Mouse (Mus musculus) brain, embryonic 14.5 days (tissue): ENCODE data around the gene Mov10l1. TPM values are rescaled to one million over a fixed set of nuclear protein-coding genes. Genes with fewer than 3 reads are reported as not detected.

Source experiments
- DNase-seq: peaks from one replicate; pipeline ENCODE4 v3.0.0-alpha.2; 2011; ENCODE audit warnings: low read depth
- CTCF ChIP-seq: fragments of 200-500 bp; IDR thresholded peaks from 2 replicates; pipeline ENCODE4 v1.5.1; 2012; ENCODE audit warnings: inconsistent platforms, mild to moderate bottlenecking, moderate library complexity, borderline replicate concordance; ENCODE audit not compliant: insufficient read depth, insufficient read length; ENCODE audit errors: extremely low read depth
- POLR2A ChIP-seq: fragments of 200-500 bp; IDR thresholded peaks from 2 replicates; pipeline ENCODE4 v1.6.1; 2012; ENCODE audit warnings: mild to moderate bottlenecking, inconsistent platforms, borderline replicate concordance; ENCODE audit not compliant: poor library complexity, insufficient read depth, insufficient read length, severe bottlenecking; ENCODE audit errors: extremely low read depth
- polyA plus RNA-seq: library from polyadenylated mRNA; depleted of rRNA; stranded (reverse); fragments of >200 nt; gene quantifications from 2 replicates; pipeline ENCODE4 v1.2.3, GENCODE M21; 2012; rRNA removed

The Mov10l1 gene
- polyA plus RNA-seq = not detected in 2 replicates

GRCm38 (mm10) chr15:88982534-88983079, at the start of gene Mov10l1:
Gene Mov10l1, plus strand, starts transcription at chr15:88982909.
- no peak for DNase-seq
- no peak for TF ChIP-seq CTCF
- TF ChIP-seq POLR2A = no peak

GRCm38 (mm10) chr15:88934141-88934540, 48.6 kb upstream of the Mov10l1 start:
- TF ChIP-seq POLR2A (no peak), CTCF (peak; percentile 43; the same call in 1 of the 2 replicates)
- peak; percentile 39 for DNase-seq

- TF ChIP-seq POLR2A (no peak), CTCF (no peak)
- no peak for DNase-seq
These were observed 46.0 kb upstream of the Mov10l1 start for GRCm38 (mm10) chr15:88936619-88937290.

- TF ChIP-seq POLR2A (no peak), CTCF (no peak)
These were observed 45.4 kb upstream of the Mov10l1 start for GRCm38 (mm10) chr15:88937291-88937650.

DNA sequence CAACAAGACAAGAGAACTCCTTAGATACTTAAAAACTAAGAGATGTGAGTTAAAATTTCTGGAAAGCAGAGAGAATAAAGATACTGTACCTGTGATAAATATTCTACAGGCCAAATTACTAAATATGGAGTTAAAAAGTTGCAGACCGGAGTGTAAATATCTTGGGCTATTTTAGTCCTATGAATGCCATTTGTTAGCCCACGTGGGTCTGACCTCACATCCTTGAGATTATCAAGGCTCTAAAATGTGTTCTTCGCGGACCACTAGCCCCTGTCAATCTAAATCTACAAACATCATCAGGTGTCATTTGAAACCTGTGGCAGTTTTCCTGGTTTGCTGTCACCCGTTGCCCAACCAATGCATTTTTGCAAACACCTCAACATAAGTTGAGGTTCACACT, 39.9 kb upstream of the Mov10l1 start:
- DNase-seq = no peak
- no peak for TF ChIP-seq POLR2A
- TF ChIP-seq CTCF = no peak

More at GRCm38 (mm10) chr15:88937291-88937650, 45.4 kb upstream of the Mov10l1 start:
- no peak for DNase-seq

DNA sequence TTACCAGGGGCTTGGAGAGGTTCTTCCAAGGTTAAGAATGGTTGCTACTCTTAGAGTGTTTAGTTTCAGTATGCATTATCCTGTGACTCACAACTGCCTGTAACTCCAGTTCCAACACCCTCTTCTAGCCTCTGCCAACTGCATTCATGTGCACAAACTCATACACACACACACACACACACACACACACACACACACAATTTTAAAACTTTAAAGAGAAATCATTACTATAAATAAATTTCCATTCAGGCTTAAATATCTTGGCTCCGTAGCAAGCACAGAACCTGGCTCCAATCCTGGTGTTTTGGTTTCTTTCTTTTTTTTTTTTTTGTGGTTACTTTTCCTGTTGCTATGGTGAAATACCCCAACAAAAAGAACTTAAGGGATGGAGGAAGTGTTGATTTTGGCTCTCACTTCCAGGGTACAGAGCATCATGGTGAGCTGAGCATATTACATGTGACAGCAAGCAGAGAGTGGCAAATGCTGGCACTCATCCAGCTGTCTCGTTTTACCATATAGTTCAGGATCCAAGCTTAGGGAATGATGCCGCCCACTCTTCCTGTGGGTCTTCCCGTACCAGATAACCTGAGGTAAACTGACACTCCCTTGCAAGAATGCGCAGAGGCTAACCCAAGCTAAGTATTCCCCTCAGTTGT, 38.7 kb upstream of the Mov10l1 start:
- DNase-seq = peak; percentile 28
- no peak for TF ChIP-seq CTCF
- TF ChIP-seq POLR2A = no peak

DNA sequence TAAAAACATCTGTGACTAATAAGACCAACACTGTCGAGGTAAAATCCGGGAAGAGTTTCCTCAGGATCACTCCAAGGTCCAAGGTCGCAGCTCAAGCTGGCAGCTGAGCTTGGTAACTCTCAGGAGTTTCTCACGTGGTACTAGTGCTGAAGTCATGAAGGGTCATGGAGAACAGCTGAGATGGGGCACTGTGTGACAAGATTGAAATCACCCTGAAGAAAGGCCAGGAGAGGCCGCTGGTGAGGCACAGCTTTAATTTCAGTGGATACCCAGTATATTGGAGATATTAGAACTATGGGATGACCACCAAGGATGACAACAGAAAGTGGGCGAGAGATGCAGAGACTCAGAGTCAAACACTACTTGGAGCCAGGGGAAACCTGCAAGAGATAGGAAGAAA, 35.9 kb upstream of the Mov10l1 start:
- DNase-seq = no peak
- TF ChIP-seq POLR2A (no peak), CTCF (peak; percentile 2; the same call in 1 of the 2 replicates)

- TF ChIP-seq CTCF = no peak
- TF ChIP-seq POLR2A = no peak
- DNase-seq = no peak
These were observed 31.5 kb upstream of the Mov10l1 start for GRCm38 (mm10) chr15:88951246-88951645.

- DNase-seq = peak; percentile 57
- TF ChIP-seq CTCF (no peak), POLR2A (no peak)
These were observed 28.2 kb upstream of the Mov10l1 start, which contains the start of gene Ttll8 for GRCm38 (mm10) chr15:88954368-88955072. Gene Ttll8, minus strand, starts transcription at chr15:88954418.

DNA sequence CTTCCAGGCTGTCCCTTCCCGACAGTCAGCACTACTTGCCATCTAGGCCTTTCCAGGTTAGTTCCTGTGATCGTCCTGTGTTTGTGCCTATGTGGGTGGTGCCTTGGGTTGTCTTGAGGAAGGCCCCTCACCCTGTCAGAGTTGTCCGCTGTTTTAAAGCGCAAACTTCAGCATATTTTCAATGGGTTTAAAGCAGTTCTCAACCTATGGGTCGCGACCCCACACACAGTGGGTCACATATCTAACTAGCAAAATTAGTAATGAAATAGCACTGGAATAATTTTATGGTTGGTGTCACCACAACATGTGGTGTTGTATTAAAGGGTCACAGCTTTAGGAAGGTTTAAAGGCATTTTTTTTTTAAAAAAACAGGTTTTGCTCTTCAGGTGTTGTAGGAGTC, 27.4 kb upstream of the Mov10l1 start:
- no peak for TF ChIP-seq POLR2A
- no peak for TF ChIP-seq CTCF
- DNase-seq = no peak

DNA sequence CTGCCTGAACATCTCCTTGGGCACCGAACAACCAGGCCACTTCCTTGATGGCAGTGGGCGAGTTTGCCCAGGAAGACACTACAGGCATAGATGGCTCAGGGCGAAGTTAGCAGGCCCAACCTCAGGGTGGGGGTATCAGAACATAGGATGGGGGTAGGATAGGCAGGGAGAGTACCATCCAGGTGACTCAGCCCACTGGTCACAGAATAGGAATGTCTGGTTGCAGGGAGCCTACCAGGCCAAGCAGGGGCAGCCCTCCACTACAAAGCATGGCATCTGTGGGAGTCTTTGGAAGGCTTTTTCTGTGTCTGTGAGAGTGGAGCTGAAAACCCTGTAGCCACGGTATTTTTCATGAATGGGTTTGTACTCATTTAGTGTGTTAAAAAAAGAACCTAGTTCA, 25.2 kb upstream of the Mov10l1 start:
- DNase-seq = no peak
- TF ChIP-seq POLR2A = no peak
- no peak for TF ChIP-seq CTCF
